Mouse (Mus musculus): Measurements from ENCODE around the gene Inpp5a.

DNA sequence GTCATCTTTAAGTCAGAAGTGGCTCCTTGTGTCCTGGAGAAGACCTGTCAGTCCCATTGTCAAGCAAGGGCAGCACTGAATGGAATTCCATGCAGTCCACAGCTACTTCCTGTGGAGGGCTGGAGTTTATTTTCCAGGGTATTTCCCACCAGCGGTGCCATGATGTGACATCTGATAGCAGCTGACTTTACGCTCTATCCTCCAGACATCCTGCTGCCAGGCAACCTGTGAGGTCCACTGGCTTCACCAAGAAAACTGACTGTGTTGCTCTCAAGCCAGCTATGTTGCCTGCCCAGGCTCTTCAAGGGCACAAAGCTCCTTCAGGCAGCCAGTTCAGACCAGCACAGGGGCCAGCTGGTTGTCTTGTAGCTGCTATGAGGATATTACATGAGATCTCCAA, 79.5 kb downstream of the Inpp5a start:
- no peak for TF ChIP-seq USF1 (IDR thresholded peaks at IDR 0.05; ENCODE audit: low read depth)
- TF ChIP-seq POLR2A (IDR thresholded peaks at IDR 0.05; ENCODE audit: insufficient read length, low read depth) = no peak
- TF ChIP-seq MAX (IDR thresholded peaks at IDR 0.05; ENCODE audit: low read depth) = no peak
- no peak for TF ChIP-seq POLR2AphosphoS2 (IDR thresholded peaks at IDR 0.05; ENCODE audit: insufficient read length, low read depth)
- TF ChIP-seq TCF3 (IDR thresholded peaks at IDR 0.05; ENCODE audit: insufficient read length, low read depth) = no peak

Measured in myocyte (in vitro differentiated cells).